Mouse (Mus musculus) kidney, adult 2 months (tissue): ENCODE results near the gene Cnpy3.

Experiments used
- CTCF ChIP-seq: fragments of 200-500 bp; conservative IDR thresholded peaks from 2 replicates; pipeline ENCODE4 v1.5.1; 2011; ENCODE audit warnings: low read depth, mild to moderate bottlenecking, control low read depth, low read length, moderate library complexity, mixed read lengths; ENCODE audit not compliant: insufficient read depth, insufficient read length
- POLR2A ChIP-seq: fragments of 200-500 bp; IDR thresholded peaks from one replicate; pipeline ENCODE4 v1.6.1; 2011; ENCODE audit warnings: low read depth, low read length, control low read depth

DNA sequence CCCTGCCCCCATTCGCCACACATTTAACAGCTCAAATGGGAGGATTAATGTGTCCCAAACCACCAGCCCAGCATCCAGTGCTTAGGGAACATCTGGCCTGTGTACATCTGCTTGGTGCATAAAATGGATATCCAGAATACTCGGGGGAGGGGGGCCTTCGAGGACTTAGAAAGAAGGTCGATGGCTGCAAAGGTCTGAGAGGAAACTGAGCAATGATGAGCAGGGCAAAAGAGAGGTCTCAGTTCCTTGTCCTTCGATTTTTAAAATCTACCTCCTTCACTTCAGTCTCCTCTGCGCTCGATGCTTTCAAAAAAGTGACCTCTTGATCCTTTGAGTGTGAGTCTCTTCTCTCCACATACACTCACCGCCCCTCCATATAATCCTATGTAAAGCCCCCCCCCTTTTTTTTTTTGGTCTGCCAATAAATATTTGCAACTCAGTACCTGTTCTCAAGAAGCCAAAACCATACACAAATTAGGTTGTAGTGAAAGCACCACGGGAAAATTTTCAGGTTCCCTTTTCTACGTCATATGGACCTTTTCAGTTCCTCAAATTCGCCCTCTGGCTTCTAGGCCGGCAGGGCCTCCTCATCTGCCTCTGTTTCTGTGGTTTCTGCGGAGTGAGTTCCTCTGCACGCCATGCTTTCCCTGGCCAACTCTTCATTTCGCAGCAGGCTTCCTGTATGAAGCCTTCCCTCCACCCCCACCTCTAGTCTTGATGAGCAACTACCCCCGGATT is 789 bp downstream of the Cnpy3 start:
- no peak for TF ChIP-seq POLR2A
- TF ChIP-seq CTCF: no peak
